Mouse (Mus musculus) neural tube, embryonic 12.5 days (tissue): ENCODE data around the gene 1110032F04Rik. TPM values are rescaled to one million over a fixed set of nuclear protein-coding genes. Genes with fewer than 3 reads are reported as not detected.
"Not testable (repeated sequence)": the region's sequence is repeated elsewhere in the genome, so short reads cannot be mapped to it uniquely, and the experiment has no call there.

Experiments used
- ATAC-seq: fragments of 200-750 bp; cut with Nextera tagmentation; 2 replicates; pipeline ENCODE4 v1.8.0; 2017; ENCODE audit warnings: low read depth, mild to moderate bottlenecking, moderate TSS enrichment, moderate library complexity; ENCODE audit not compliant: low FRiP score
- H3K27ac ChIP-seq: fragments of 300-500 bp; sonication (generic); 2 replicates; pipeline ENCODE4 v1.5.1; 2016
- H3K27me3 ChIP-seq: fragments of 300-500 bp; sonication (generic); replicated peaks from 2 replicates; pipeline ENCODE4 v1.6.1; 2016; ENCODE audit warnings: mild to moderate bottlenecking
- H3K36me3 ChIP-seq: fragments of 300-500 bp; sonication (generic); 2 replicates; pipeline ENCODE4 v1.6.1; 2016; ENCODE audit warnings: mild to moderate bottlenecking
- H3K4me1 ChIP-seq: fragments of 300-500 bp; sonication (generic); 2 replicates; pipeline ENCODE4 v1.6.1; 2016
- H3K4me2 ChIP-seq: fragments of 300-500 bp; sonication (generic); replicated peaks from 2 replicates; pipeline ENCODE4 v1.6.1; 2016; ENCODE audit warnings: mild to moderate bottlenecking
- H3K4me3 ChIP-seq: fragments of 300-500 bp; sonication (generic); 2 replicates; pipeline ENCODE4 v1.5.1; 2016
- H3K9ac ChIP-seq: fragments of 300-500 bp; sonication (generic); 2 replicates; pipeline ENCODE4 v1.6.1; 2016; ENCODE audit warnings: mild to moderate bottlenecking
- H3K9me3 ChIP-seq: fragments of 300-500 bp; sonication (generic); 2 replicates; pipeline ENCODE4 v1.6.1; 2016; ENCODE audit warnings: mild to moderate bottlenecking
- WGBS: fragments of 180-500 bp; shearing (Covaris S2); methylation state at CpG from one replicate; pipeline ENCODE4 v1.1.7; 2016; 5-methylcytosine and 5-hydroxymethylcytosine counted together
- polyA plus RNA-seq: library from polyadenylated mRNA; unstranded; fragments of >200 nt; fragmentation: Nextera tagmentation; extraction: Ambion mirVana; gene quantifications from 2 replicates; pipeline ENCODE4 v1.2.1, GENCODE M21; 2016

The 1110032F04Rik gene
- polyA plus RNA-seq, 1 experiment from 2014 or later: 3.9 TPM

- Histone ChIP-seq H3K27me3 (no peaks in the 10 kb centered on the region), H3K9ac (no peak overlapping the region), H3K4me2 (no peak overlapping the region), H3K9me3 (no peaks in the 10 kb centered on the region), H3K36me3 (no peaks in the 10 kb centered on the region), H3K27ac (no peak overlapping the region), H3K4me1 (no peaks in the 10 kb centered on the region), H3K4me3 (no peak overlapping the region)
- WGBS: 80% methylated on average over 1 of the region's 1 CpGs
- ATAC-seq: no peak
These were observed 17.0 kb upstream of the 1110032F04Rik start for GRCm38 (mm10) chr3:68852414-68852813.

GRCm38 (mm10) chr3:68869691-68870567, 543 bp downstream of the 1110032F04Rik start:
- H3K36me3 ChIP-seq: no peaks in the 10 kb centered on the region
- peaks cover 12% of the 10 kb centered on the region for H3K4me1 ChIP-seq
- peak overlapping the region; percentile 70 for H3K4me3 ChIP-seq
- WGBS: under 1% methylated on average over 96 of the region's 96 CpGs
- H3K27ac ChIP-seq: 0 out of 2 replicates have a peak overlapping the region, but pooled peaks have one; percentile 26
- ATAC-seq: peak; percentile 83
- H3K9me3 ChIP-seq: no peaks in the 10 kb centered on the region
- peak overlapping the region; percentile 100 for H3K4me2 ChIP-seq
- peak overlapping the region; percentile 74 for H3K9ac ChIP-seq
- H3K27me3 ChIP-seq: peaks cover 23% of the 10 kb centered on the region

- Histone ChIP-seq H3K27ac (no peak overlapping the region), H3K9me3 (no peaks in the 10 kb centered on the region), H3K4me2 (peak overlapping the region; percentile 100), H3K27me3 (peaks cover 23% of the 10 kb centered on the region), H3K4me3 (peak overlapping the region; percentile 70), H3K36me3 (no peaks in the 10 kb centered on the region), H3K9ac (peak overlapping the region; percentile 74), H3K4me1 (peaks cover 12% of the 10 kb centered on the region)
- 2% methylated on average over 15 of the region's 15 CpGs for WGBS
- peak; percentile 10; the same call in 1 of the 2 replicates for ATAC-seq
These were observed 1.2 kb downstream of the 1110032F04Rik start for GRCm38 (mm10) chr3:68870568-68870950.

- peaks cover 12% of the 10 kb centered on the region for H3K4me1 ChIP-seq
- ATAC-seq: no peak
- H3K9ac ChIP-seq: no peak overlapping the region
- WGBS: 88% methylated on average over 2 of the region's 2 CpGs
- H3K4me2 ChIP-seq: no peak overlapping the region
- peaks cover 15% of the 10 kb centered on the region for H3K27me3 ChIP-seq
- H3K9me3 ChIP-seq: no peaks in the 10 kb centered on the region
- no peak overlapping the region for H3K4me3 ChIP-seq
- H3K36me3 ChIP-seq: no peaks in the 10 kb centered on the region
- H3K27ac ChIP-seq: no peak overlapping the region
These were observed 4.7 kb downstream of the 1110032F04Rik start for GRCm38 (mm10) chr3:68874079-68874478.

GRCm38 (mm10) chr3:68886845-68887244, 17.5 kb downstream of the 1110032F04Rik start:
- ATAC-seq: no peak
- H3K27ac ChIP-seq: no peak overlapping the region
- WGBS: 85% methylated on average over 5 of the region's 5 CpGs

GRCm38 (mm10) chr3:68895426-68895825, 26.0 kb downstream of the 1110032F04Rik start:
- Histone ChIP-seq H3K4me3 (no peak overlapping the region), H3K9ac (no peak overlapping the region), H3K4me1 (no peaks in the 10 kb centered on the region), H3K4me2 (no peak overlapping the region), H3K27me3 (no peaks in the 10 kb centered on the region), H3K36me3 (peaks cover 3% of the 10 kb centered on the region), H3K27ac (no peak overlapping the region), H3K9me3 (no peaks in the 10 kb centered on the region)
- ATAC-seq: no peak
- 84% methylated on average over 4 of the region's 4 CpGs for WGBS

More at GRCm38 (mm10) chr3:68886845-68887244, 17.5 kb downstream of the 1110032F04Rik start:
- Histone ChIP-seq H3K4me1 (no peaks in the 10 kb centered on the region), H3K9ac (no peak overlapping the region), H3K4me3 (no peak overlapping the region), H3K4me2 (no peak overlapping the region), H3K27me3 (no peaks in the 10 kb centered on the region), H3K9me3 (no peaks in the 10 kb centered on the region), H3K36me3 (no peaks in the 10 kb centered on the region)

GRCm38 (mm10) chr3:68897154-68897553, 27.8 kb downstream of the 1110032F04Rik start:
- 86% methylated on average over 5 of the region's 5 CpGs for WGBS
- Histone ChIP-seq H3K4me2 (no peak overlapping the region), H3K9me3 (no peaks in the 10 kb centered on the region), H3K4me3 (no peak overlapping the region), H3K4me1 (no peaks in the 10 kb centered on the region), H3K36me3 (peaks cover 3% of the 10 kb centered on the region), H3K27ac (no peak overlapping the region), H3K9ac (no peak overlapping the region), H3K27me3 (no peaks in the 10 kb centered on the region)
- ATAC-seq: no peak

GRCm38 (mm10) chr3:68902636-68903035, 33.2 kb downstream of the 1110032F04Rik start:
- H3K4me3 ChIP-seq, H3K36me3 ChIP-seq, H3K4me1 ChIP-seq, H3K27me3 ChIP-seq, H3K4me2 ChIP-seq, ATAC-seq, H3K9me3 ChIP-seq, H3K9ac ChIP-seq, H3K27ac ChIP-seq: not testable (repeated sequence)
- 93% methylated on average over 20 of the region's 20 CpGs for WGBS

GRCm38 (mm10) chr3:68904902-68905778, 35.8 kb downstream of the 1110032F04Rik start:
- Histone ChIP-seq H3K9me3 (no peaks in the 10 kb centered on the region), H3K27ac (no peak overlapping the region), H3K4me2 (no peak overlapping the region), H3K36me3 (no peaks in the 10 kb centered on the region), H3K27me3 (no peaks in the 10 kb centered on the region), H3K4me1 (no peaks in the 10 kb centered on the region), H3K9ac (no peak overlapping the region), H3K4me3 (no peak overlapping the region)
- whole genome bisulfite sequencing: 83% methylated on average over 2 of the region's 2 CpGs
- ATAC-seq: no peak

GRCm38 (mm10) chr3:68907509-68907908, 38.1 kb downstream of the 1110032F04Rik start:
- ATAC-seq: no peak
- Histone ChIP-seq H3K36me3 (no peaks in the 10 kb centered on the region), H3K27me3 (no peaks in the 10 kb centered on the region), H3K9ac (no peak overlapping the region), H3K4me1 (no peaks in the 10 kb centered on the region), H3K4me2 (no peak overlapping the region), H3K4me3 (no peak overlapping the region), H3K9me3 (no peaks in the 10 kb centered on the region), H3K27ac (no peak overlapping the region)
- 88% methylated on average over 4 of the region's 4 CpGs for WGBS
